Comparison of ENCODE assay signal across 9 mouse cellular contexts in the genomic region with DNA sequence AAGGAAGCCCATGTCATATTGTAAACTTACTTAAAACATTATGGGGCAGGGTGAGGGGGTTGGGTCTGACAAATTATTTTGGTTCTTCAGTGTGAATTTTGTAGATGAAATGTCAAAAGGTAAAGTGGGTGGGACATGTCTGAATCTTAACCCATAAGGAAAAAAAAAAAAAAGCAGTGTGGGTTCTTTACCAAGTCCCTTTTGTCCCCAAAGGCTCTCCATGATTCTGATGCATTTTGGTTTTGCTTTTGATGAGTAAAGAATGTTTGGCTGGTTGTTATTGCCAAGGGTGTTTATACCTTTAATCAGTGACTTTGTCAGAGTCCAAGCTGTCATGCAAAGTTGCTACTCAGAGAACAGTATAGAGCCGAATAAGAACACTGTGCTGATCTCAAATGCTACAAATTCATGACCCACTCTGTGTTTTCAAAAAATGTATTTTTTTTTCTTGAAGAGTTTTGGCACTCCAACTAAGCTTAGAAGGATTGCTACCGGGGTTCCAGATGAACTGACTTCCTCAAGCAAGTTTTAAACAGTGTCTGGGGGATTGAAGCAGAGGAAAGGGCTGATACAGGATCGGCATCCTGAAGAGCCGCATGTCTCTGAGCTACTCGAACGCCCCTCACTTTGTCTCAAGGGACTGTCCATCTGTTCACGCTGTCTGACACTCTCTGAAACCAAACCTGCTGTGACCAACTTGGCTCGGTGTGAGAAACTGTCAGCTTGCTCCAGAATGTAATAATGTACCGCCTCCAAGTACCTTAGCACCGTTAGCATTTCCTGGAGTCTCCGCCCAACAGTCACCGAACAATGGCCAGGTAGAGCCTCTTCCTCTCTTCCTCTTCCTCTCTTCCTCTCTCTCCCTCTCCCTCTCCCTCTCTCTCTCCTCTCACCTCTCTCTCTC.
A peak's percentile ranks its signal among the peaks of the same experiment; 100 is the strongest.
DNase-seq lines count a peak whose midpoint lies in the region; ATAC-seq lines count a peak whose summit lies in the region.
"Had no signal": no experiment of that assay in that cellular context is flagged by ENCODE, and none has a peak within 500 bp of the region (broad histone marks: within the 10 kb centered on the region; RNA-seq: fewer than 3 reads in every experiment).

No protein-coding gene starts in this region.

- H3K36me3 ChIP-seq in forebrain, embryonic 10.5 days (replicated peaks): no peaks in the 10 kb centered on the region
- no peaks in the 10 kb centered on the region for H3K36me3 ChIP-seq in midbrain, embryonic 10.5 days
- H3K36me3 ChIP-seq in liver, embryonic 12.5 days: no peaks in the 10 kb centered on the region

- DNase-seq in cerebellum, postnatal 4 days (ENCODE audit: low spot score in 2 of 2): no peak
- peak; percentile 49 for DNase-seq in CD4-positive, CD25-positive, alpha-beta regulatory T cell, adult 2 months (ENCODE audit: low read depth, low spot score)
- no peak for DNase-seq in forebrain, embryonic 10.5 days (ENCODE audit: extremely low spot score, low spot score)
- DNase-seq in midbrain, embryonic 10.5 days (ENCODE audit: low spot score): no peak
- no peak for DNase-seq in layer of hippocampus, postnatal 25 days (ENCODE audit: extremely low spot score in 1 of 2, low spot score in 1 of 2)
- DNase-seq in testis, postnatal 10 days (ENCODE audit: low spot score): no peak

- H3K27me3 ChIP-seq in forebrain, embryonic 10.5 days (ENCODE audit: poor library complexity, severe bottlenecking): peaks cover 30% of the 10 kb centered on the region
- peaks cover 11% of the 10 kb centered on the region for H3K27me3 ChIP-seq in midbrain, embryonic 10.5 days (ENCODE audit: low read depth, poor library complexity, severe bottlenecking)
- peaks cover 36% of the 10 kb centered on the region for H3K27me3 ChIP-seq in liver, embryonic 12.5 days (replicated peaks)

- H3K27ac ChIP-seq in forebrain, embryonic 10.5 days: no peak overlapping the region; the same call in 1 of the 2 replicates
- 0 out of 2 replicates have a peak overlapping the region, but pooled peaks have one; percentile 14 for H3K27ac ChIP-seq in midbrain, embryonic 10.5 days (replicated peaks)
- H3K27ac ChIP-seq in liver, embryonic 12.5 days: no peak overlapping the region

- 28% methylated on average over 12 of the region's 12 CpGs for WGBS in forebrain, embryonic 10.5 days
- 27% methylated on average over 12 of the region's 12 CpGs for WGBS in midbrain, embryonic 10.5 days
- WGBS in liver, embryonic 12.5 days (ENCODE audit: insufficient replicate concordance): 15% methylated on average over 12 of the region's 12 CpGs

- H3K4me2 ChIP-seq in liver, embryonic 12.5 days: no peak overlapping the region

- H3K9me3 ChIP-seq in forebrain, embryonic 10.5 days: no peaks in the 10 kb centered on the region
- no peaks in the 10 kb centered on the region for H3K9me3 ChIP-seq in midbrain, embryonic 10.5 days (replicated peaks)
- no peaks in the 10 kb centered on the region for H3K9me3 ChIP-seq in liver, embryonic 12.5 days (replicated peaks)

- no peak overlapping the region for H3K9ac ChIP-seq in liver, embryonic 12.5 days

- ATAC-seq in cerebellum, adult (ENCODE audit: insufficient number of reproducible peaks, low FRiP score, low TSS enrichment): peak; percentile 89
- ATAC-seq in liver, embryonic 12.5 days: no peak

- H3K4me1 ChIP-seq in forebrain, embryonic 10.5 days: peaks cover 24% of the 10 kb centered on the region
- peaks cover 24% of the 10 kb centered on the region for H3K4me1 ChIP-seq in midbrain, embryonic 10.5 days
- H3K4me1 ChIP-seq in liver, embryonic 12.5 days: 0 out of 2 replicates have a peak, but pooled peaks cover 3% of the 10 kb centered on the region

- peak overlapping the region; percentile 27; the same call in 1 of the 2 replicates for H3K4me3 ChIP-seq in forebrain, embryonic 10.5 days
- H3K4me3 ChIP-seq in midbrain, embryonic 10.5 days: no peak overlapping the region; the same call in 1 of the 2 replicates
- no peak overlapping the region for H3K4me3 ChIP-seq in liver, embryonic 12.5 days
- H3K4me3 ChIP-seq: megakaryocyte, embryonic 14.5 days had no signal
